Mouse (Mus musculus): ENCODE results near the gene Lnpep.
"Not testable (repeated sequence)": the region's sequence is repeated elsewhere in the genome, so short reads cannot be mapped to it uniquely, and the experiment has no call there.

Lnpep gene

DNA sequence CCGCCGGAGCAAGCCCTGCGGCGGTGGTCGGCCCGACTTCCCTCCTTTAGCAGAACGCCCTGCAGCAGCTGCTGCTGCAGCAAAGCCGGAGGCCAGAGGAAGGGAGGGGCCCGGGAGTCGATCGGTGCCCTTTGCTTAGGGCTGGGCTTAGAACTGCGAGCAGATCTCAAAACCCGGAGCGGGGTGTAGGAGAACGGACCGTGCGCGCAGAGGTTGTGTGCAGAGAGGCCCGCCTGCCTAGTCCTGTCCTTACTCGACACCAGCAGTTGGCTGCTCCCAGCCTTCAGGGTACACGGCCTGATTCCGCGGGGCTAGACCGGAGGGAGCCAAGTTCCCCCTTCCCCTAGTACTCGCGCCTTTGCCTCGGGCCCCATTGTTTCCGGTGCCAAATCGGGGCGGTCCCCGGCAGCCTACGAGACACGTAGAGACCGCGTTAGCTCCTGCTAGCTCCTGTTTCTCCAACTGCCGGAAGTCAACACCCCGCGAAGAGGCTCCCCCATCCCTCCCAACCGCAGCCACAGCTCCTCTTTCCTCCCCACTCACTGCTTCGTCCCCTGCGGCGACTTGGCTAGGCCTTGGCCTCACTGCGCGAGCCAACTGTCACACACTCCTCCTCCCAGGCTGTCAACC lies at the start of gene Lnpep:
Lnpep (minus strand) TSS at position 94 of the 630 bp plus-strand sequence.
- DNase-seq (ENCODE audit: low read depth, low spot score): peak; percentile 78

DNA sequence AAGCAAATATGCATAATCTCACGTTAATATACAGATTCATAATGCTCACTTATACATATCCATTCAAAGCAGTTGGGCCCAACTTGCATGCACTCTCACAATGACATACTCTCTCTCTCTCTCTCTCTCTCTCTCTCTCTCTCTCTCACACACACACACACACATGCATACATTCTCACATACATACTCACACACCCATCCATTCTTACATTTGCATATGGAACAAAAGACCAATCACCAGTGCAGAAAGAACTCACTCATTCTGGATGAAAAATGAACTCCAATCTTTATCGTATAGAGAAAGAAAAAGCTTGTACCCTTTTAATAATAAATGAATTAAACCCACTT lies 31.0 kb upstream of the Lnpep start:
- no peak for DNase-seq (ENCODE audit: low read depth, low spot score)

DNA sequence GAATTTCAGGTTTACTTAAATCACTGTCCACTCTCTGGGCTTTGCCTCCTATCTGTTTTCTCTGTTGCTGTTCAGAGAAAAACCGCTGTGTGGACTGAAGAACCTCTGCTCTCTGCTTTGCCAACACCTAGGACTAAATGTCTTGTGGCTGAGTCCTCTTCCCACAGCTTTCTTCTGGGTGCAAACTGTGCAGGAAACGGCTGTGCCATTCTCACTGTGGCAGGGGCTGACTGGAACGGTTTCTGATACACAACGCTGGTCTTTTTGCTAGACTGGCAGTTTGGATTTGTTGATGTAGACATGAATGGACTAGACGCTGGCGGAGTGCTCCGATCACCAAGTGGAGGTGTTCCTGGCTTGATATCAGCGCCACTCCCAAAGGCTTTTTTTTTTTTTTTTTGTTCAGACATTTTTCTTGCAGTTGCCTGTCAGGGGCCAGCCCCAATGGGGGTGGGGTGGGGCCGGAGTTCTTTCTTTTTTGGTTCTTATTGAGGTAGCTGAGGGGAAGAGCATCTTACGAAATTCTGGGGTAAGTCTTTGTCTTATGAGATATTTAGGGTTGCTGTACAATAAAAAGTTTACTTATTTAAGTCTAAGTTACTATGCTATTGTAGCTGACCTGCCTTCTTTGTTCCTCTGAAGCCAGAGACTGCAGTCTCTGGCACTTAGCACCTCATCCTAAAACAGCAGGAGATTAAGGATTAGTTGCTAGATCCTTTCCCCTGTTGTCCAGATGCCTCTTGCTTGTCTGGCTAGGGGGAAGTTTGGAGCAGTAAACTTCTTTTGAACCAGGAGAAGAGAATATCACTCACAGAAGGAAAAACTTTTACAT lies 30.4 kb upstream of the Lnpep start:
- DNase-seq (ENCODE audit: low read depth, low spot score): no peak

DNA sequence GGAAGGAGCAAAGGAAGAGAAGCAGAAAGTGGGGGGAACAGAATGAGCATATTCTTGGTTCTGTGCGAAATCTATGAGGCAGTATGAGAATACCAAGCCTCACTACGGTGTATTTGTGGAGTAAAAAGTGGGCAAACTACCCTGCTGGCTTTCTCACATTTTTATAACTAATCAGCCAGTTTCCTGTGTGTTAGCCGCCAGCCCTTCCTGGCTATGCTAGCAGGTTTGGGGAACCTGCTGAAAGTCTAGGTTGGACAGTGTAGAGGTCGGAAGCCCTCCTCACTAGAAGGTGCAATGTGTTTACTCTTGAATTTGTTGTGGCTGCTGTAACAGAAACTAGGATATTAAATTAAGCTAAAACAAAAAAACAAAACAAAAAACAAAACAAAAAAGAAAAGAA lies 27.7 kb upstream of the Lnpep start:
- no peak for DNase-seq (ENCODE audit: low read depth, low spot score)

DNA sequence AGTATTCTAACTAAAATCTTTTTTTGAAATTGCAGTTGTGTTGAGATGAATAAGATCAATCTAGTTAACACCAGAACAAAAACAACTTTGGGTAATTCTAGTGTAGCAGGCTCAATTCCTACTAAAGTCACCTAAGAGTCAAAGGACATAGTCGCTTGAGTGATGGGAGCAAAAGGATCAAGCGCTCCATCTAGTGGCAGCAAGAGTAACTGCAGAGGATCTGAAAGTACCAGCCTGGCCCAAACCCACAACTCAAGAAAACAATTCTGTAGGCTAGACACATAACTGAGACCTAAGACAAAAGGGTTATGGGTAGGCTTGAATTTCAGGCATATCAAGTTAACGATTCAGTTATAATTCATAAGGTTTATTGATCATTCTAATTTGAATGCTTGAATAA lies 20.9 kb upstream of the Lnpep start:
- peak; percentile 54 for DNase-seq (ENCODE audit: low read depth, low spot score)

DNA sequence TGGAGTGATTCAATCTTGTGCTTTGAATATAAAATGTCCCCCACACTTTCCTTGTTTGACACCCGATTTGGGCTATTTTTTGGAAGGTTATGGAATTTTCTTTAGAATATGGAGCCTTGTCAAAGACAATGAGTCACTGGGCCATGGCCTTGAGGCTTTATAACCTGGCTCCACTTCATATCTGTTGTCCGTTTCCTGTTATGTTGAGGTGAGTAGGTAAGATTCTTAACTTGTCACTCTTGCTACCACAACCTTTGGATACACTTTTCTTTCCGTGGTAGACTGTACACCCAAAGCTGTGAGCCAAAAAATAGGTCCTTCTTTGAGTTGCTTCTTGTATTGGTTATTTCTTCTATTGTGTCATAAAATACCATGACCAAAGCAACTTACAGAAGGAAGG lies 12.5 kb upstream of the Lnpep start:
- no peak for DNase-seq (ENCODE audit: low read depth, low spot score)

DNA sequence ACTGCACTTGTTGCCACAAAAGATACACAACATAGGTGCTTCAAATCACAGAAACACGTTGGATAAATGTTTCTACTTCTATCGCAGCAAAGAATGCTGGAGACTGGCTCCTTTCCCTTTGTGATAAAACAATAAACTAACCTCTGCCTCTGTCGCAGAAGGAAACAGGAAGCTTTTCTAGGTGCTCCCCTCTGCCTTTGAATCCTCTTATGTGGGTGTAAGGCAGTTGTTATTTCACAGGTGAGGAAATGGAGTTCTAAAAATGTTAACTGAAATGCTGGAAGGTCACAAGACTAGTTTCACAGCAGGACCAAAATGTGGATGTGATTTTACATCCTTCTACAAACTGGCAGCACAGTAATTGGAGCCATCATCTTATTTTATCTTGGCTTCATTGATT lies 11.3 kb upstream of the Lnpep start:
- no peak for DNase-seq (ENCODE audit: low read depth, low spot score)

DNA sequence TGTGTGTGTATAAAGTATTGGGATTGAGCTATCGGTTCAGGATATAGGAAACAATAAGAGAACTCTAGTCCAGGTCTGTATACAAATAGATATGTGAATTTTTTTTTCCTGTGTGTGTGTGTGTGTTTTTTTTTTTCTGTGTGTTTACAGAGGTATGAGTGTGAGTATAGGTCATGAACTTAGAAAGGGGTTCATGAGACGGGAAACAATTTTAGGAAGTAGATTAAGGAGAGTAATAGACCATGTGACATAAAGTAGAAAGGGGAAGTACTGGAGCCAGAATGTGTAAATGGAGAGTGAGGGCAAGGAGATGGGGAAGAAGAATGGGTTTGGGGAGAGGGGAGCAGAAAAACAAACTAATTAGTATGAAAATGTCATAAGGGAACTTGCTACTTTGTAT lies 9.2 kb upstream of the Lnpep start:
- no peak for DNase-seq (ENCODE audit: low read depth, low spot score)

DNA sequence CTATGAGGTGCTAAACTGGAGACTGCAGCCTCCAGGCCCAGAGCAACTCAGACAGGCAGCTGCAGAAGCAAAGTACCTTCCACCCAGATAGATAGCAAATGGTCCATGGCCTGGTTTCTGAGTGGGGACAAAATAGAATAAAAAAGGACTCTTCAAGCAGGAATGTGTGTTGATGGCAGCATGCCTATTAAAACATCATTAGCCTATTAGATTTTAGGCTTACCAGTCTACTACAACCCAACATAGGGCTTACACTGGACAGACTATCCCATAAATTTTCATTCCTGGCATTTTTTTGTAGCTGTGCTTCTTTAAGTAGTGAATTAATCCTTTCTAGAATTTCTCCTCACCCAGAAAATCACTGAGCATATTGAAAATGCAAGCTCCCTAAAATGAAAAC lies 7.1 kb upstream of the Lnpep start:
- DNase-seq (ENCODE audit: low read depth, low spot score): no peak

DNA sequence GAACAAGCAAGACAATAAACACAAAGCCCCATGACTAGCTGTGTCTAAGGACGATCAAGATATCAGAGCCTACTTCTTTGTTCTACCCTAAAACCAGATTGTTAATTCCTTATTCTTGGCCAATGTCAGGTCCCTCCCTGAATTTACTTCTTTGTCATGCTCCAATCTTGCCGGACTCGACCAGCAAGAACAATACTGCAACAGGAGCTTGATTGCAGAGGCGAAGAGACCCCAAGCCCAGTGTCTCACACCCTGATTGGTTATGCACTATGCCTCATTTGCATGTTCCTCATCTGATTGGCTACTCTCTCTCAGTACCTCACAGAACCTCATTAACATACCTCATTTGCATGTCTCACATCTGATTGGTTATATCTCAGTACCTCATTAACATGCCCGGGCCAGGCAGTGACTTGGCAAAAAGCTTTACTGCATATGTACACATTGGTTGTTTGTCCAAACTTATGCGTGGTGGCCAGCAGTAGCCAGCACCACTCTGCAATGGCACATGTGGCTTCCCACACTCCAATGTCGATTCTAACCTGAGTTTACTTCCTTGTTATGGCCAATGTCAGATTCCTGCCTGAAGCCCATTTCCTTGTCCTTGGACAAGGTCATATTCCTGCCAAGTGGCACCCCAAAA lies 3.5 kb upstream of the Lnpep start:
- not testable (repeated sequence) for DNase-seq (ENCODE audit: low read depth, low spot score)

DNA sequence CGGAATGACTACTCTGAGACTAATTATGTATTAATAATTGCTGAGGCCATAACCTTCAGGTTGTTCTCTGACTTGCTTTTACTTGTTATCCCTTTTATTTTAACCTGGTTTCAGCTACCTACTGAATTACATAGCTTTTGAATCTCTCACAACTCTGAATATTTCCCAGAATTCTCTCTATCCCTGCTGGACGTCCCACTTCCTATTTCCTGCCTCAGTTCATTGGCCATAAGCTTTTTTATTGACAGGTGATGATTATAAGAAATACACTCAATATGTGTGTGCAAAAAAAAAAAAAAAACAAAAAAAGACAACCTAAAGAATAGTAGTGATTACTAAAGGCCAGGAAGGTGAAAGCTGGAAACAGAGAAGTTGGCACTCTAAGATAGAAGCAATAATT lies 2.7 kb upstream of the Lnpep start:
- no peak for DNase-seq (ENCODE audit: low read depth, low spot score)

DNA sequence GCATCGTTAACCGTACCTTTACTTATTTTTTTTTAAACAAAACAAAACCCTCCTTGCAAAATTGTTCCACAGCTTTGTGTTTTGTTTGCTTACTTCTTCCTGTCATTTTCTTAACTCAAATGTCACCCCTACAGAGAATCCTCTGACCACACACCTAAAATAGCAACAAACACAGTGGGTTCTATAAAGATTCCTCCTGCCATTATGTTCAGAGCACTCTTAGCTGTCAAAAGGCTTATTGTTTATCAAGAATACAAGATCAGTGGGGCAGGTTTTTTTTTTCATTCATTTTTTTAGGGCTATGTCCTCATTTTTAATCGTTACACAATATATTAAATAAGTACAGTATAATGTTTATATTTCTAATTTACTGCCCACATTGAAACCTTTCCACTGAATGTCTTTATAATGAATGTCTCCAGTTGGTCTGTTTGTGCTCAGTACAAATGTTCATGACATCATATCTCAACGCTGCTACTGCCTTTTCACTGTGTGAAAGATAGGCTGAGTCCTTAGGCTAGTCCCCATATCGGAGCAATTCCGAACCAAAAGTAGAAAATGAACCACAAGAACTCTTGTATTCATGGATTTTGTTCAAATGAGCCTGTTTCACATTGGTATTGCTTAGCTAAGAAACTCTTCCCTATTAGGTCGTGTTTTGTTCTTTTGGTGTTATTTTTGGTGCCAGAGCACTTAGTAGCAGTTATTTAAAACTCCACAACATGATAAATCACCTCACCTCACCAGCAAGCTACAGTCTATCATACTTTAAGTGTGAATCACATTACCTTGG lies 1.2 kb upstream of the Lnpep start:
- DNase-seq (ENCODE audit: low read depth, low spot score): peak; percentile 40

DNA sequence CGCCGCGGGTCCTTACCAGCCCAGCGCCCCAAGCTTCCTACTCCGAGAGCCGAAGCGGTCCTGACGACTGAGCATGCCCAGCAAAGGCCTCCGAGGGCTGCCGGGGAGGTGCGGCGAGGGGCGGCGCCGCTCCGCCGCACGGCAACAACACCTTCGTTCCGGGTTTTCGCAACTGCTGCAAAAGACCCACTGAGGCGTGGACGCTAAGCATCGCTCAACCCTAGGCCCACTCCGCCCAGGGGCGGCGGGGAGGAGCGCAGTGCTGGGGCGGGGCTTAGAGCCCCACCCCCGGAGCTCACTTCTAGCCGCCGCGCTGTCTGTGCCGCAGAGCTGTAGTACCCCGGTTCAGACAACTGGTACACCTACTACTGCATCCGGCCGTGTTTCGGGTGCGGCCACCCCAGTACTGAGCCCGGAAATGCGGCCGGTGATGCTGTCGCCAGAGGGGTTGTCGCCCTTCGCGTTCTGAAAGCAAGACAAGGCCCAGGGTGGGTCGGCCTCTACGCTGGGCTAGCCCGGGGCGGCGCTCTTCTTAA lies 361 bp downstream of the Lnpep start:
- DNase-seq (ENCODE audit: low read depth, low spot score): peak; percentile 85

DNA sequence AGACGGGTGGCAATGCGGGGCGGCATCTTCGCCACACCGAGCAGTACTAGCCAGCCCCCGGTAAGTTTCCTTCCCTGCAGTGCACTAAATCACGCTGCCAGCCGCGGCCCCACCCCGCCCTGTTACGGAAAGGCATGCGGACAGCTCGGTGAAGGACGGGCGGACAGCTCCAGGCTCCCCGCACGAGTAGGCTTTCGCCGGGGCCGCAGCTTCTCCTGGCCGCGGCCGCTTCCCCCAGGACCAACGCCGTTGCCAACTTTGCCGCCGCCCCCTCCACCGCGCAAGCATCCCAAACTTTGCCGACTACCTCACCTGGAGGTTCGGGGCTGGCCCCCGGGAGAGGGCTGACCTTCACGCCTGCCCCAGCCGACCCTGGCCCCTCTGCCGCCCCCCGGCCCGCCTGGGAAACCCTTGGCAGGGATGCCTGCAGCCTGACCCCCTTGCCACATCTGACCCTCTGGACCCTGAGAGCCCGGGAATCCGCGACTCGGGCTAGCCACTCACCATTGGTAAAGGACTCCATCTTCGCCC lies 895 bp downstream of the Lnpep start:
- DNase-seq (ENCODE audit: low read depth, low spot score): peak; percentile 42

DNA sequence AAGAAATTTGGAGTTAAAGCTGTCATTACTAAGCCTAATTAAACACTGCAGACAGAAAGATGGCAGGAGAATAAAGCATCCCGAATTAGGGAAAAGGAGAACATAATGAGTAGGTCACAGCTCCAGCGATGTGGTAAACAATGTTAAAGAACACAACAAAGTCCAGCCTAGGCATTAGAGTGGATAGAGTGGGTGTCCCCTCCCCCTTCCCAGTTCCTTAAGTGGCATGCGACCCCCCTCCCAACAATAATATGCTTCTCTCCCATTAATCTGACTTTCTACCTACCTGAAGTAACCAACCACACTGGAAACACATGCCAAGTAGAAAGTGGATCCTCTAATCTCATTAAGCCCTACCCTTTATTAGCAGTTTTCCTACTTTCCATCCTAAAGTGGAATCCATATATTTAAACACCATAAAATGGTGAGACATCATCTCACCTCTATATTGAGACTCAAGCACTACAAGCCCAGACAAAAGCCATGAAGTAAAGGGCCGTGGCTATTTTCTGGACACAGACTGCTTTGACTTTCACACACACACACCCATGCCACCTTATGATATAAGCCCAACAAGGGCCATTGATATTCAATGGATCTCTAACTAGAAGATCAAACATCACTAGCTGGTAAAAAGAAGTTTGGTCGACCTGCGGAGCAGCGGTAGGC lies 1.5 kb downstream of the Lnpep start:
- DNase-seq (ENCODE audit: low read depth, low spot score): no peak

DNA sequence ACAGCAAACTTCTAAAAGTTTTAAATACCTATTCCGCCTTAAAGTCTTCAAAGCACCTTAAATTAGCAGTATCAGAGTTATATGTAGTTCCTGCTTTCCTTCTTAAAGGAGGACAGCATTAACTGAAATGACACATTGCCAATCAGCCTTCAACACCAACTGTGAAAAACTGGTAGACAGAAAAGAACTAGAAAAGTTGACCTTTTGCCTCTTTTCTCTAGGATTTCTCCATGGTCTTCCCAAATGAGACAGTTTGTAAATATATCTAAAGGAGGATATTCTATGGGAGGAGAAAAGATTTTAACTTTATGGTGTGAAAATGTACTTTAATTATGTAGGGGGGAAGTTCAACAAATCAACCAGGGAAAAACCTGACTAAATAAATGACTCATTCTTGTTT lies 2.3 kb downstream of the Lnpep start:
- no peak for DNase-seq (ENCODE audit: low read depth, low spot score)

DNA sequence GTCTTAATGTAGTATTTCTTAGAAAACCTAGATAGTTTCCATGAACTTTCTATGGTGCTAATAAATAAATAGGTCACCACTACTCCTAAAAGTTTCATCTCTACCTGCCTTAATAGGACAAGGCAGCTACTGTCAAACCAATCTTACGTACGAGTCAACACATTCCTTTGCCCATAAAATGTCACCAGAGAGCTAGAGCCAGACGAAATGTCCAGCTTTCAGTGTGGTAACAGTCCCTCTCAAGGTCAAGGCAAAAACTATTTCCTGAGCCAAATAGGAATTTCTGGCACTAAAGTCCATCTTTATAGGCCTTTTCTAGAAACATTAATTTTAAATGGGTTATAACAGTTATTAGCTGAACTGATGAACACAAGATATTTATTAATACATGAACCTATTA lies 3.3 kb downstream of the Lnpep start:
- no peak for DNase-seq (ENCODE audit: low read depth, low spot score)

DNA sequence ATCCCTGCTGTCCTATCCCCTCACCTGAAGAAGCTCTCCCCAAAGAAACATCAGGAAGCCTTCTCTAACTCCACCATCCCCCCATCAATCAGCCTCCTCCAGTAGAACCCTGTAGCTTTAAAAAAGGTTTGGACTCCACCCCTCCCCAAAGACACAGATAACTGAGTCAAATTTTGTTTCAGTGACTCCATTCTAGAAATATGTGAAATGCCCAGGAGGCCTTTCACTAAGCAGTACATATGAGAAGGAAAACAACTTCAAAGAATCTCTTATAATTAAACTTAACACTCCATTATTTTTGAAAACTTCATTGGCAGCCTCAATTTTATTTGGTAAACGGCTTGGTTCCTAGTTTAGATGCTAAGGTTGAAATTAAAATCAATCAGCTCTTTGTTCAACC lies 6.4 kb downstream of the Lnpep start:
- no peak for DNase-seq (ENCODE audit: low read depth, low spot score)

DNA sequence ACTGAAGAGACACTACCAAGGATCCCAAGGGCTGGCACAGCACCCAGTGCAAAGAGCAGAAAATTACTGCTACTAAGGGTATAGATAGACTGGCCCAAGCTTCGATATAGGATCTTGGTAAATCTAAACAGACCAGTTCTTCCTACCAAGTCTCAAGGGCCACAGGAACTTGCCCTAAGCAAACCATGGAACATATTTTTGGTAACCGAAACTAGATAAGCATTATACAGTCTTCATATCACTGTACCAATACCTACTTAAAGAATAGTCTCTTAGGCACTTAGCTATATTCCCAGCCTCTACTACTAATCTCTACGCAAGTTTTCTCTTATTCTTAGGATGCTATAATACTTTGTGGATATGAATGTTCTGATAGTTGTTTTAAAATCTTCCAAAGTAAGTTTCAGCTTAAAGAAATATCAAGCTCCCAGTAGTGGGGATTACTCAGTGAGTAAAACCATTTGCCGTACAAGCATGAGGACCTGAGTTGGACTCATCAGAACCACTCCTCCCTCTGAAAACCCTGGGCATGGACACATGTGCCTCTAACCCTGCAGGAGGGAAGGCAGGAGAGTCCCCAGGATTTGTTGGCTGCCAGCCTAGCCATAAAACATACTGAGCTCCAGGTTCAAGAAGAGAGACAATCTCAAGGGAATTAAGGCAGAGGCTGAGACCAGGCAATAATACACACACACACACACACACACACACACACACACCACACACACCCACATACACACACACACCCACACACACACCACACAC lies 7.2 kb downstream of the Lnpep start:
- DNase-seq (ENCODE audit: low read depth, low spot score): no peak

DNA sequence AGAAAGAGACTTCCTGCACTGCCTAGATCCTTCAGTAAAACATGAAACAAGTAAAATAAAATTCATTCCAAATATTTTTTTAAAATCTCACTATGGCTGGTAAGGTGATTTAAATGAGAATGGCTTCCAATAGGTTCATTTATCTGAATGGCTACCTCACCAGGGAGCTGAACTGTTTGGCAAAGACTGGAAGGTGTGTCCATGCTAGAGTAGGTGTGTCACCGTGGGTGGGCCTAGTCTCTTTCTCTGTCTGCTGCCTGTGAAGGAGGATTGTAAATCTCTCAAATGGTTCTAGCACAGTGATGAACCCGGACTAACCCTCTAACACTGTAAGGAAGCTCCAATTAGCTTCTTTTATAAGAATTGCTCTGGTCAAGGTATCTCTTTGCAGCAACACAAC lies 12.5 kb downstream of the Lnpep start:
- DNase-seq (ENCODE audit: low read depth, low spot score): no peak

Data from c-Kit-negative CD71-positive TER-119-positive erythroid progenitor cells, embryonic 14.5 days (primary cell).